Mouse (Mus musculus): ENCODE data around the gene Prkg1. TPM values are rescaled to one million over a fixed set of nuclear protein-coding genes. Genes with fewer than 3 reads are reported as not detected.

The Prkg1 gene
- total and polyA plus RNA-seq, 3 experiments, result 2.2 to 13.6 (median 11.0) TPM

- TF ChIP-seq CTCF (IDR thresholded peaks at IDR 0.05), result no peak
- TF ChIP-seq EP300 (IDR thresholded peaks at IDR 0.05; ENCODE audit: insufficient read depth, low read depth, low read length), result no peak
- TF ChIP-seq POLR2A (IDR thresholded peaks at IDR 0.05; ENCODE audit: insufficient read depth, low read depth, low read length), result no peak
- Histone ChIP-seq H3K36me3 (ENCODE audit: control insufficient read depth, insufficient read depth, low read length) (no peaks in the 10 kb centered on the region), H3K79me2 (replicated peaks; ENCODE audit: control insufficient read depth, insufficient read depth, low read length) (no peaks in the 10 kb centered on the region), H3K4me3 (no peak overlapping the region), H3K27ac (no peak overlapping the region), H3K9ac (ENCODE audit: low read depth, low read length) (no peak overlapping the region), H3K4me1 (ENCODE audit: control insufficient read depth, insufficient read depth, low read length) (no peaks in the 10 kb centered on the region), H3K27me3 (ENCODE audit: control insufficient read depth, insufficient read depth, low read length) (no peaks in the 10 kb centered on the region)
- no peak for DNase-seq
- intact Hi-C loops (cut with DNase I), result no loop called here
- 79% methylated on average over 3 of the region's 3 CpGs for WGBS
Observed at GRCm38 (mm10) chr19:31781521-31782018, 16.7 kb upstream of the Prkg1 start.

GRCm38 (mm10) chr19:31781077-31781476 is 16.2 kb upstream of the Prkg1 start:
- intact Hi-C loops (cut with DNase I), result no loop called here
- H3K36me3 ChIP-seq (ENCODE audit: control insufficient read depth, insufficient read depth, low read length), result no peaks in the 10 kb centered on the region
- no peak for DNase-seq
- no peaks in the 10 kb centered on the region for H3K79me2 ChIP-seq (replicated peaks; ENCODE audit: control insufficient read depth, insufficient read depth, low read length)
- 4% methylated on average over 2 of the region's 2 CpGs for WGBS
- H3K27me3 ChIP-seq (ENCODE audit: control insufficient read depth, insufficient read depth, low read length), result no peaks in the 10 kb centered on the region
- H3K4me3 ChIP-seq, result no peak overlapping the region
- H3K4me1 ChIP-seq (ENCODE audit: control insufficient read depth, insufficient read depth, low read length), result no peaks in the 10 kb centered on the region
- H3K9ac ChIP-seq (ENCODE audit: low read depth, low read length), result no peak overlapping the region
- TF ChIP-seq EP300 (IDR thresholded peaks at IDR 0.05; ENCODE audit: insufficient read depth, low read depth, low read length), result no peak
- TF ChIP-seq POLR2A (IDR thresholded peaks at IDR 0.05; ENCODE audit: insufficient read depth, low read depth, low read length), result no peak
- no peak for TF ChIP-seq CTCF (IDR thresholded peaks at IDR 0.05)
- no peak overlapping the region for H3K27ac ChIP-seq

GRCm38 (mm10) chr19:31780222-31780621 is 15.4 kb upstream of the Prkg1 start:
- no peak overlapping the region for H3K27ac ChIP-seq
- intact Hi-C loops (cut with DNase I), result no loop called here
- DNase-seq, result no peak
- H3K79me2 ChIP-seq (replicated peaks; ENCODE audit: control insufficient read depth, insufficient read depth, low read length), result no peaks in the 10 kb centered on the region
- no peak overlapping the region for H3K4me3 ChIP-seq
- H3K4me1 ChIP-seq (ENCODE audit: control insufficient read depth, insufficient read depth, low read length), result no peaks in the 10 kb centered on the region
- no peak for TF ChIP-seq EP300 (IDR thresholded peaks at IDR 0.05; ENCODE audit: insufficient read depth, low read depth, low read length)
- no peak for TF ChIP-seq POLR2A (IDR thresholded peaks at IDR 0.05; ENCODE audit: insufficient read depth, low read depth, low read length)
- TF ChIP-seq CTCF (IDR thresholded peaks at IDR 0.05), result no peak
- H3K9ac ChIP-seq (ENCODE audit: low read depth, low read length), result no peak overlapping the region
- 58% methylated on average over 1 of the region's 1 CpGs for WGBS
- no peaks in the 10 kb centered on the region for H3K36me3 ChIP-seq (ENCODE audit: control insufficient read depth, insufficient read depth, low read length)
- H3K27me3 ChIP-seq (ENCODE audit: control insufficient read depth, insufficient read depth, low read length), result no peaks in the 10 kb centered on the region

- H3K4me1 ChIP-seq (ENCODE audit: control insufficient read depth, insufficient read depth, low read length), result no peaks in the 10 kb centered on the region
- peak; percentile 28 to 36 for DNase-seq
- no peak for TF ChIP-seq POLR2A (IDR thresholded peaks at IDR 0.05; ENCODE audit: insufficient read depth, low read depth, low read length)
- TF ChIP-seq EP300 (IDR thresholded peaks at IDR 0.05; ENCODE audit: insufficient read depth, low read depth, low read length), result no peak
- TF ChIP-seq CTCF (IDR thresholded peaks at IDR 0.05), result no peak
- no peaks in the 10 kb centered on the region for H3K27me3 ChIP-seq (ENCODE audit: control insufficient read depth, insufficient read depth, low read length)
- H3K27ac ChIP-seq, result no peak overlapping the region
- H3K9ac ChIP-seq (ENCODE audit: low read depth, low read length), result no peak overlapping the region
- no peaks in the 10 kb centered on the region for H3K36me3 ChIP-seq (ENCODE audit: control insufficient read depth, insufficient read depth, low read length)
- WGBS, result 23% methylated on average over 4 of the region's 4 CpGs
- no peak overlapping the region for H3K4me3 ChIP-seq
- intact Hi-C loops (cut with DNase I), result no loop called here
- no peaks in the 10 kb centered on the region for H3K79me2 ChIP-seq (replicated peaks; ENCODE audit: control insufficient read depth, insufficient read depth, low read length)
Observed at GRCm38 (mm10) chr19:31779021-31779420, 14.2 kb upstream of the Prkg1 start.

GRCm38 (mm10) chr19:31767004-31767403 is 2.2 kb upstream of the Prkg1 start:
- H3K36me3 ChIP-seq (ENCODE audit: control insufficient read depth, insufficient read depth, low read length), result no peaks in the 10 kb centered on the region
- no peak for TF ChIP-seq POLR2A (IDR thresholded peaks at IDR 0.05; ENCODE audit: insufficient read depth, low read depth, low read length)
- TF ChIP-seq CTCF (IDR thresholded peaks at IDR 0.05), result peak; percentile 67
- DNase-seq, result no peak
- H3K79me2 ChIP-seq (replicated peaks; ENCODE audit: control insufficient read depth, insufficient read depth, low read length), result no peaks in the 10 kb centered on the region
- H3K27me3 ChIP-seq (ENCODE audit: control insufficient read depth, insufficient read depth, low read length), result no peaks in the 10 kb centered on the region
- 7% methylated on average over 3 of the region's 3 CpGs for WGBS
- intact Hi-C loops (cut with DNase I), result loop anchor here (10.0 kb wide), 1 partner anchor 682 kb away; the partner anchor contains the start of gene Cstf2t
- H3K9ac ChIP-seq (ENCODE audit: low read depth, low read length), result no peak overlapping the region
- H3K4me1 ChIP-seq (ENCODE audit: control insufficient read depth, insufficient read depth, low read length), result peaks cover 2% of the 10 kb centered on the region; the same call in 1 of the 2 replicates
- H3K27ac ChIP-seq, result no peak overlapping the region
- no peak overlapping the region for H3K4me3 ChIP-seq

- Histone ChIP-seq H3K79me2 (replicated peaks; ENCODE audit: control insufficient read depth, insufficient read depth, low read length) (no peaks in the 10 kb centered on the region), H3K27ac (peak overlapping the region; percentile 18), H3K27me3 (ENCODE audit: control insufficient read depth, insufficient read depth, low read length) (no peaks in the 10 kb centered on the region), H3K4me3 (0 out of 2 replicates have a peak overlapping the region, but pooled peaks have one; percentile 9), H3K9ac (ENCODE audit: low read depth, low read length) (no peak overlapping the region), H3K4me1 (ENCODE audit: control insufficient read depth, insufficient read depth, low read length) (peaks cover 2% of the 10 kb centered on the region; the same call in 1 of the 2 replicates), H3K36me3 (ENCODE audit: control insufficient read depth, insufficient read depth, low read length) (no peaks in the 10 kb centered on the region)
- 49% methylated on average over 4 of the region's 4 CpGs for WGBS
- no peak for DNase-seq
- TF ChIP-seq CTCF (IDR thresholded peaks at IDR 0.05), result no peak
- intact Hi-C loops (cut with DNase I), result loop anchor here (10.0 kb wide), 1 partner anchor 681 kb away; the partner anchor contains the start of gene Cstf2t
Observed at GRCm38 (mm10) chr19:31765451-31765850, 618 bp upstream of the Prkg1 start.
